Mouse (Mus musculus): ENCODE results near the gene Wdr45.

- TF ChIP-seq POLR2A (IDR thresholded peaks at IDR 0.05; ENCODE audit: borderline replicate concordance, extremely low read depth, low read depth, low read length) (no peak), CTCF (IDR thresholded peaks at IDR 0.05; ENCODE audit: insufficient read depth, low read length) (no peak)
Observed at GRCm38 (mm10) chrX:7680057-7680412, 34.1 kb upstream of the Wdr45 start.
